8 mouse cellular contexts compared by ENCODE assay signal in genomic region chr19:10059911-10060567, GRCm38 (mm10). TPM values are rescaled to one million over a fixed set of nuclear protein-coding genes. Genes with fewer than 3 reads are reported as not detected.
A peak's percentile ranks its signal among the peaks of the same experiment; 100 is the strongest.
DNase-seq lines count a peak whose midpoint lies in the region; ATAC-seq and TF ChIP-seq lines count a peak whose summit lies in the region.

No protein-coding gene starts in this region.

- H3K9ac ChIP-seq in forebrain, embryonic 14.5 days (ENCODE audit: low read length), result no peak overlapping the region
- no peak overlapping the region for H3K9ac ChIP-seq in liver, embryonic 11.5 days (ENCODE audit: low read depth, low read length)
- no peak overlapping the region for H3K9ac ChIP-seq in midbrain, postnatal 0 days (replicated peaks; ENCODE audit: low read length, poor library complexity, severe bottlenecking)

- no peaks in the 10 kb centered on the region for H3K27me3 ChIP-seq in forebrain, embryonic 14.5 days (replicated peaks; ENCODE audit: control insufficient read depth, insufficient read depth, low read length)
- H3K27me3 ChIP-seq in liver, embryonic 11.5 days (replicated peaks; ENCODE audit: control insufficient read depth, insufficient read depth, low read length), result no peaks in the 10 kb centered on the region
- H3K27me3 ChIP-seq in midbrain, postnatal 0 days (ENCODE audit: insufficient read depth, low read length), result no peaks in the 10 kb centered on the region

- TF ChIP-seq CTCF in midbrain, postnatal 0 days (IDR thresholded peaks at IDR 0.05), result peak; percentile 93

- no peak overlapping the region for H3K27ac ChIP-seq in forebrain, embryonic 14.5 days (ENCODE audit: low read depth, low read length)
- H3K27ac ChIP-seq in liver, embryonic 11.5 days (ENCODE audit: low read depth, low read length), result peak overlapping the region; percentile 72
- peak overlapping the region; percentile 27 for H3K27ac ChIP-seq in midbrain, postnatal 0 days (ENCODE audit: low read depth, low read length)

- no peaks in the 10 kb centered on the region for H3K9me3 ChIP-seq in forebrain, embryonic 14.5 days (replicated peaks; ENCODE audit: control insufficient read depth, low read length)
- H3K9me3 ChIP-seq in liver, embryonic 11.5 days (ENCODE audit: control insufficient read depth, low read length), result no peaks in the 10 kb centered on the region
- no peaks in the 10 kb centered on the region for H3K9me3 ChIP-seq in midbrain, postnatal 0 days (ENCODE audit: low read length)

- no peaks in the 10 kb centered on the region for H3K4me1 ChIP-seq in forebrain, embryonic 14.5 days (ENCODE audit: control insufficient read depth, insufficient read depth, low read length)
- H3K4me1 ChIP-seq in liver, embryonic 11.5 days (replicated peaks; ENCODE audit: control insufficient read depth, insufficient read depth, low read length), result peaks cover 36% of the 10 kb centered on the region
- H3K4me1 ChIP-seq in midbrain, postnatal 0 days (ENCODE audit: insufficient read depth, low read length), result no peaks in the 10 kb centered on the region; the same call in 1 of the 2 replicates

- peaks cover 47% of the 10 kb centered on the region for H3K36me3 ChIP-seq in forebrain, embryonic 14.5 days (ENCODE audit: control insufficient read depth, insufficient read depth, low read length)
- H3K36me3 ChIP-seq in liver, embryonic 11.5 days (ENCODE audit: control insufficient read depth, insufficient read depth, low read length), result peaks cover 17% of the 10 kb centered on the region
- peaks cover 67% of the 10 kb centered on the region for H3K36me3 ChIP-seq in midbrain, postnatal 0 days (ENCODE audit: insufficient read depth, low read length)

- WGBS in forebrain, embryonic 14.5 days, result 59% methylated on average over 10 of the region's 10 CpGs
- WGBS in liver, embryonic 11.5 days, result 17% methylated on average over 10 of the region's 10 CpGs
- 51% methylated on average over 10 of the region's 10 CpGs for WGBS in midbrain, postnatal 0 days

- DNase-seq in spleen, adult 12 weeks (ENCODE audit: low spot score), result peak; percentile 52
- DNase-seq in spleen, postnatal 14 days (ENCODE audit: low spot score in 2 of 2), result no peak
- peak; percentile 70 for DNase-seq in c-Kit-positive CD71-positive TER-119-negative erythroid progenitor cells, embryonic 14.5 days (ENCODE audit: low read depth)
- peak; percentile 78 for DNase-seq in forebrain, embryonic 14.5 days (ENCODE audit: low spot score)
- peak; percentile 32 for DNase-seq in induced T-regulatory cell, adult 2 months (ENCODE audit: low read depth)
- DNase-seq in liver, embryonic 11.5 days (ENCODE audit: low spot score), result peak; percentile 57
- peak; percentile 77 for DNase-seq in midbrain, postnatal 0 days (ENCODE audit: low spot score)
- no peak for DNase-seq in gastrocnemius, adult 18-20 months (ENCODE audit: low spot score)

- no peak overlapping the region for H3K4me3 ChIP-seq in forebrain, embryonic 14.5 days (ENCODE audit: low read depth, low read length)
- peak overlapping the region; percentile 16; the same call in 1 of the 2 replicates for H3K4me3 ChIP-seq in liver, embryonic 11.5 days (ENCODE audit: low read depth, low read length)
- H3K4me3 ChIP-seq in midbrain, postnatal 0 days (ENCODE audit: low read depth, low read length), result no peak overlapping the region

- H3K4me2 ChIP-seq in forebrain, embryonic 14.5 days (ENCODE audit: low read length), result no peak overlapping the region
- H3K4me2 ChIP-seq in liver, embryonic 11.5 days, result peak overlapping the region; percentile 61
- H3K4me2 ChIP-seq in midbrain, postnatal 0 days (ENCODE audit: low read depth, low read length, poor library complexity, severe bottlenecking), result no peak overlapping the region

- peak; percentile 67 for ATAC-seq in forebrain, embryonic 14.5 days
- ATAC-seq in liver, embryonic 11.5 days (replicated peaks; ENCODE audit: low FRiP score), result peak; percentile 68
- ATAC-seq in midbrain, postnatal 0 days (ENCODE audit: low FRiP score), result peak; percentile 59

RNA-seq across cellular contexts. Expression of gene Fads3, which starts 18.7 kb away (rescaled TPM):
- 9.6 and 12.5 TPM in 2 replicates for polyA plus RNA-seq in forebrain, embryonic 14.5 days (2014; fragmentation: Nextera tagmentation; extraction: Ambion mirVana)
- polyA plus RNA-seq in liver, embryonic 11.5 days (2014; fragmentation: Nextera tagmentation; extraction: Ambion mirVana), result 7.2 and 7.3 TPM in 2 replicates
- total RNA-seq in midbrain, postnatal 0 days (2014; rRNA removed), result 74.6 and 92.8 TPM in 2 replicates
- polyA plus RNA-seq in midbrain, postnatal 0 days (2015; fragmentation: Nextera tagmentation; extraction: Ambion mirVana), result 38.8 and 39.2 TPM in 2 replicates
- 1 to 10 TPM; 2.2 to 5.7 TPM for total RNA-seq in gastrocnemius, adult 18-20 months (2021)

RNA-seq across cellular contexts. Expression of gene Fads2, which starts 41.5 kb away (rescaled TPM):
- 71.1 and 71.5 TPM in 2 replicates for polyA plus RNA-seq in forebrain, embryonic 14.5 days (2014; fragmentation: Nextera tagmentation; extraction: Ambion mirVana)
- 48.8 and 54.3 TPM in 2 replicates for polyA plus RNA-seq in liver, embryonic 11.5 days (2014; fragmentation: Nextera tagmentation; extraction: Ambion mirVana)
- total RNA-seq in midbrain, postnatal 0 days (2014; rRNA removed), result 278 and 306 TPM in 2 replicates
- polyA plus RNA-seq in midbrain, postnatal 0 days (2015; fragmentation: Nextera tagmentation; extraction: Ambion mirVana), result 260 and 275 TPM in 2 replicates
- total RNA-seq in gastrocnemius, adult 18-20 months (2021), result 1 to 10 TPM; 1.8 to 2.4 TPM

RNA-seq across cellular contexts. Expression of gene Rab3il1, which starts 58.6 kb away (rescaled TPM):
- polyA plus RNA-seq in forebrain, embryonic 14.5 days (2014; fragmentation: Nextera tagmentation; extraction: Ambion mirVana), result 20.6 and 21.5 TPM in 2 replicates
- polyA plus RNA-seq in liver, embryonic 11.5 days (2014; fragmentation: Nextera tagmentation; extraction: Ambion mirVana), result 133 and 137 TPM in 2 replicates
- 20.6 and 23.3 TPM in 2 replicates for total RNA-seq in midbrain, postnatal 0 days (2014; rRNA removed)
- 21.7 and 23.5 TPM in 2 replicates for polyA plus RNA-seq in midbrain, postnatal 0 days (2015; fragmentation: Nextera tagmentation; extraction: Ambion mirVana)
- total RNA-seq in gastrocnemius, adult 18-20 months (2021), result 1 to 10 TPM; 3.0 to 4.5 TPM

RNA-seq across cellular contexts. Expression of gene Best1, which starts 58.6 kb away (rescaled TPM):
- 1.1 and 1.4 TPM in 2 replicates for polyA plus RNA-seq in forebrain, embryonic 14.5 days (2014; fragmentation: Nextera tagmentation; extraction: Ambion mirVana)
- polyA plus RNA-seq in liver, embryonic 11.5 days (2014; fragmentation: Nextera tagmentation; extraction: Ambion mirVana), result 0.31 and 0.59 TPM in 2 replicates
- total RNA-seq in midbrain, postnatal 0 days (2014; rRNA removed), result 2.5 and 4.1 TPM in 2 replicates
- 2.9 and 3.5 TPM in 2 replicates for polyA plus RNA-seq in midbrain, postnatal 0 days (2015; fragmentation: Nextera tagmentation; extraction: Ambion mirVana)
- under 1 TPM; 0.11 to 0.24 TPM for total RNA-seq in gastrocnemius, adult 18-20 months (2021)

Comparison
In these comparisons a context has a peak if more than half of its experiments do, and no peak if none do; other contexts are left out.
1. DNase-seq: peak in spleen, adult 12 weeks (single experiment), c-Kit-positive CD71-positive TER-119-negative erythroid progenitor cells, embryonic 14.5 days (single experiment), forebrain, embryonic 14.5 days (single experiment), induced T-regulatory cell, adult 2 months (single experiment), liver, embryonic 11.5 days (single experiment) and midbrain, postnatal 0 days (single experiment); none in spleen, postnatal 14 days (0 of 2) and gastrocnemius, adult 18-20 months (single experiment).
2. Peak in every context shown above with its lines, with median percentiles within 50 percentile points of each other: ATAC-seq.